Mouse (Mus musculus) heart, adult 18-20 months (tissue): ENCODE results near the gene Pak6. TPM values are rescaled to one million over a fixed set of nuclear protein-coding genes. Genes with fewer than 3 reads are reported as not detected.

Experiments used
- DNase-seq, 2 experiments: peaks; one replicate each; pipeline ENCODE4 v3.0.0; 2021 to 2022; ENCODE audit warnings: mixed read lengths in 1 of 2
- total RNA-seq, 2 experiments: library from RNA; stranded (reverse); gene quantifications; 2 replicates each; pipeline ENCODE4 v1.2.3; 2021

Gene Pak6
- total RNA-seq, 2 experiments from 2014 or later: 9.0 to 9.3 TPM

GRCm38 (mm10) chr2:118664975-118665516, 1.9 kb downstream of the Pak6 start:
- DNase-seq: no peak

- DNase-seq: no peak
Observed at GRCm38 (mm10) chr2:118665616-118666015, 2.5 kb downstream of the Pak6 start.

- no peak for DNase-seq
Observed at GRCm38 (mm10) chr2:118667181-118667580, 4.1 kb downstream of the Pak6 start.

GRCm38 (mm10) chr2:118669245-118669644, 6.1 kb downstream of the Pak6 start:
- no peak for DNase-seq

GRCm38 (mm10) chr2:118669785-118670184, 6.7 kb downstream of the Pak6 start:
- DNase-seq: peak; percentile 21 to 50

GRCm38 (mm10) chr2:118671728-118672127, 8.6 kb downstream of the Pak6 start:
- DNase-seq: no peak

- no peak for DNase-seq
Observed at GRCm38 (mm10) chr2:118673686-118674465, 10.8 kb downstream of the Pak6 start.

- no peak for DNase-seq
Observed at GRCm38 (mm10) chr2:118674500-118674899, 11.4 kb downstream of the Pak6 start.

GRCm38 (mm10) chr2:118676839-118677741, 14.0 kb downstream of the Pak6 start:
- DNase-seq: peak in 1 of 2 experiments; percentile 45

- no peak for DNase-seq
Observed at GRCm38 (mm10) chr2:118677817-118678216, 14.7 kb downstream of the Pak6 start.

- no peak for DNase-seq
Observed at GRCm38 (mm10) chr2:118679577-118679976, 16.5 kb downstream of the Pak6 start.

GRCm38 (mm10) chr2:118680926-118681325, 17.8 kb downstream of the Pak6 start:
- DNase-seq: no peak

GRCm38 (mm10) chr2:118682544-118683260, 19.6 kb downstream of the Pak6 start:
- DNase-seq: peak in 1 of 2 experiments; percentile 48

- DNase-seq: no peak
Observed at GRCm38 (mm10) chr2:118685088-118685487, 22.0 kb downstream of the Pak6 start.

GRCm38 (mm10) chr2:118686693-118687092, 23.6 kb downstream of the Pak6 start:
- no peak for DNase-seq

GRCm38 (mm10) chr2:118687791-118688190, 24.7 kb downstream of the Pak6 start:
- no peak for DNase-seq

GRCm38 (mm10) chr2:118689875-118690274, 26.8 kb downstream of the Pak6 start:
- DNase-seq: no peak

- no peak for DNase-seq
Observed at GRCm38 (mm10) chr2:118693370-118693966, 30.4 kb downstream of the Pak6 start.

GRCm38 (mm10) chr2:118695677-118696232, 32.7 kb downstream of the Pak6 start:
- peak; percentile 48 to 76 for DNase-seq

- peak in 1 of 2 experiments; percentile 34 for DNase-seq
Observed at GRCm38 (mm10) chr2:118696451-118697308, 33.6 kb downstream of the Pak6 start.
